Mouse (Mus musculus) adrenal gland, adult 8-10 months (tissue): ENCODE measurements around the gene Tiparp. TPM values are rescaled to one million over a fixed set of nuclear protein-coding genes. Genes with fewer than 3 reads are reported as not detected.

Source experiments
- DNase-seq: peaks from one replicate; pipeline ENCODE4 v3.0.0; 2022
- total RNA-seq, 4 experiments: library from RNA; stranded (reverse); gene quantifications; 2 replicates each; pipeline ENCODE4 v1.2.4; 2022

Tiparp gene
- total RNA-seq, 4 experiments from 2014 or later, result 8.5 to 13.0 (median 11.4) TPM

GRCm38 (mm10) chr3:65529471-65530215 lies 1.4 kb downstream of the Tiparp start:
- peak; percentile 61 for DNase-seq

DNA sequence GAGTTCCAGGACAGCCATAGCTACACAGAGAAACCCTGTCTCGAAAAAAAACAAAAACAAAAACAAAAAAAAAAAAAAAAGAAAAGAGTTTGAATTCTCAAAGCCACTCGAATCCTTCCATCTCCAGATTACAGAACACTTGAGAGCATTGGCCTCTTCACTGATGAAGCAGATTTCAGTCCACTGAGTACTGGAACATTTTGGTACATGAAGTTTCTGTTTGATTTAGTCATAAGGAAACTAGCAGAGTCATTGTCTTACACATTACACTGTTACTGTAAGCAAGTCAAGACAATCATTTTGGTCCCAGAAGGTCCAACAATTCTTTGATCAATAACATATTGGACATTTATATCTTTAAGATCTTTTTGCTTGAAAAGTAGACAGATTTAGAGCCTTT lies 4.8 kb downstream of the Tiparp start:
- no peak for DNase-seq

GRCm38 (mm10) chr3:65533598-65533997 lies 5.4 kb downstream of the Tiparp start:
- no peak for DNase-seq

DNA sequence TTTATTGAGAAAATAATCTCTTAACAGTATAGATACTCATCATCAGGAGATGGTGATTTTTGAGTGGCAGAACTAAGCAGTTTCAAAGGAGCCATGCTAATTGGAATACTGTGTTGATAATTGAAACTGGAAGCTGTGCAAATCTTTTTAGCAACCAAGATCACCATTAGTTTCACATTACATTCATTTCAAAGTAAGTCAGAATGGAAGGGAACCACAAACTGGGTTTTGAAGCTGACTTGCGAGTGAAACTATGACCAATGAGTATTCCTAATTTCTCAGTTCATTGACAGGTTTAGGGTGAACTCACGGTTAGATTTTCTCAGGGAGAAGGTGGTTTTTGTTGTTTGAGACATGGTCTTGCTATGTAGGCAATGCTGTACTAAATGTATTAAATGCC lies 6.3 kb downstream of the Tiparp start:
- DNase-seq, result no peak

- DNase-seq, result no peak
Measured at GRCm38 (mm10) chr3:65535087-65535761, 7.0 kb downstream of the Tiparp start.

- DNase-seq, result no peak
Measured at GRCm38 (mm10) chr3:65537288-65537687, 9.1 kb downstream of the Tiparp start.

DNA sequence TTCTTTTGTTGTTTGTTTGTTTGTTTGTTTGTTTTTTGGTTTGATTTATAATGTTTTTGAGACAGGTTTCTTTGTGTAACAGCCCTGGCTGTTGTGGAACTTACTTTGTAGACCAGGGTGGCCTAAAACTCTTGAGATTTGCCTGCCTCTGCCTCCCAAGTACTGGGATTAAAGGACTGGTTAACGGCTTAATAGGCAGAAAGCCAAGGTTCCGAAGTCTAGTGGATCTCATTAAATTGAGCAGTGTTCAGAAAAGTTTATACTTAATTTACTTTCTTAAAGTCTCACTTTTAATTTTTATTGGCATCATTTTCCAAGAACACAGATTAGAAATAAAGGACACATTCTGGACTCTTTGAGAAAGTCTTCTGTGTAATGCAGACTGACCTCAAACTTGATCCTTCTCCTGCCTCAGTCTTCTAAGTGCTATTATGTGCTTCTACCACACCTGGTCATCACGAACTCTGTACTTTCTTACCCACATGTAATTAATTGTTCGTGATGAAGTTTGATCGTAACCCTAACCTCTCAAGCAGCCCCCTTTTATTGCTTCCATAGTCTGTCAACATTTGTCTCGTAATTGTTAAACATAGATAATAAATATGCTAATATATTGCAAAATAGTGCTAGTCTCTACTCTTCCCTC lies 12.8 kb downstream of the Tiparp start:
- DNase-seq, result no peak

DNA sequence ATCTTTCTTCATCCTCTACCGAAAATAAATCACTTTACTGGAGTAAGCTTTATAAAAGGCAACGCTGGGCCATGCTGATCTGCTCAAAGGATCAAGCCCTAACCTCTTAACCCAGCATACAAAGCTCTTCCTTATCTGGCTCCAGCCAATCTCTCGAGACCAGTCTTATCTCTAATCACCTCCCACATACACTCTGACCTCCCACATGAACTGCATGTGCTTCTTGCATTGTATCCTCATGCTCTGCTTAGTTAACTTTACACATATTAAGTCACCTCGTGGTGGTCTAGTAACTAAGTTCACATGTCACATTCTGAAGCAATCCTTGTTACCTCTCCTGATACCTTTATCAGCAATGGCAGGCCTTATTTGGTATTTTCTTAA lies 13.3 kb downstream of the Tiparp start:
- no peak for DNase-seq

DNA sequence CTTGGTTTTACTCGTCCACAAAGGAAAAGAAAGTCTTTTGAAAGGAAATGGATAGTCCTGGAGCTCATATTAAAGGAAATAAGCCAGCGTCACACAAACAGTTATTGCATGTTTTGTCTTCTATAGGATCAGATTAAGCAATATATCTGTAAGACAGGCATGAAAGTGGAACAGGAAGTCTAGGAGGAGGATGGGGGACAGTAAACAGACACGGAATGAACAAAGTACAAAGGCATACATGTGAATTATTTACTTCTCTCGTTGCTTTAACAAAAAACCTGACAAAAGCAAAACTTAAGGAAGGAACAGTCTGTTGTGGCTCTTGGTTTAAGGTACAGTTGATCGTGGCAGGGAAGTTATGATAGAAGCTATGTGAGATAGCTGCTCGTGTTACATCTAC lies 21.6 kb downstream of the Tiparp start:
- DNase-seq, result no peak

DNA sequence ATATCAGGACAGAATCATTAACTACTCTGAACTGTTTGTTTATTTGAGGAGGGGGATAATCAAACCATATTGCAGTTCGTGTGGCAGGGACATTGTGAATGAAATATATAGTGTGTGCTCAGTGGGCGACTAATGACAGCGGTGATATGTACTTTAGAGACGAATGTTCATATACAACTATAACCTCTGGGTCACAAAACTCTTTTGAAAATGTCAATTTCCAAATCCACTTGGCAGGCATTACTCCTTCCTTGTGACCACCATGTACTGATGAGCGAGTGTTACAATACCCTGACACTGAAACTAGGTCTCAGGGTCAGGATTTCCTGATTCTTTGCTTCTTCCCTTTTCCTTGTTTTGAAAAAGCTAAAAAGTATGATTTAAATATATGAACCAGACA lies 22.9 kb downstream of the Tiparp start:
- no peak for DNase-seq

DNA sequence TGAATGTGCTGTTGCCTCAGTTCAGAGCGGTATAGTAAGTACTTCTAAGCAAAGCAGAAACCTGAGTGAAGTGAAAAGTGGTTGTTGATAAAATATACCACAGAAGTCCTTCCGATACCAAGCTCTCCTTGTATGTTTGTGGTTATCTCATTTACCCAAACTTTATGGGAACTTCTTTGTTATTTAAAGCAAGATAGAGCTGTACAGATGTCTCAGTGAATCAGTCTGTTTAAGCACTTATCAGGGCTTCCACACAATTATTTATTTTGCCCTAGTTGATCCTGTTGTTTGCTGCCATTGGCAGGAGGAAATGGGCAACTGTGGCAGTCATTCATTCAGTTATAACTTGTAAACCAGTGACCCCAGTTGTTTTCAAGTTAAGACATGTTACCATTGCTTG lies 26.4 kb downstream of the Tiparp start:
- no peak for DNase-seq

- no peak for DNase-seq
Measured at GRCm38 (mm10) chr3:65558679-65559078, 30.5 kb downstream of the Tiparp start.

DNA sequence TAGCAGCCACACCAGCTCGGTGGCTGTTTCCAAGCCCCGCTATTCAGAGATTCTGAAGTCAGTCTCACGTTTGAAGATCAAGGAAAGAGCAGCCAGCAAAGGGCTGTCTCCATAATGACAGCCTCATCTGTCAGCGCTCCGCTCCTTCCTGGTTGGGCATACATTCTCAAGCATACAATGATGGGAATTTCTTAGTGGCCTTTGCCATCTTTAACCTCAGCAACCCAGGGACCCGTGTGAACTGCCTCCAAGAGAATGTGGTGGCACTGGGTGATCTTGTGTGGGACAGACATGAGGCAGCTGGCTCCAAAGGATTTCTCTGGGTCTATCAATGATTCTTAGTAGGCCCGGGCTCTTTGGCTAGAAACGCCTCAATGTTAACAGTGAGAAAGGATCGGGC lies 34.0 kb downstream of the Tiparp start:
- DNase-seq, result no peak

- no peak for DNase-seq
Measured at GRCm38 (mm10) chr3:65562694-65563093, 34.5 kb downstream of the Tiparp start.

- DNase-seq, result no peak
Measured at GRCm38 (mm10) chr3:65563926-65564624, 35.9 kb downstream of the Tiparp start.

DNA sequence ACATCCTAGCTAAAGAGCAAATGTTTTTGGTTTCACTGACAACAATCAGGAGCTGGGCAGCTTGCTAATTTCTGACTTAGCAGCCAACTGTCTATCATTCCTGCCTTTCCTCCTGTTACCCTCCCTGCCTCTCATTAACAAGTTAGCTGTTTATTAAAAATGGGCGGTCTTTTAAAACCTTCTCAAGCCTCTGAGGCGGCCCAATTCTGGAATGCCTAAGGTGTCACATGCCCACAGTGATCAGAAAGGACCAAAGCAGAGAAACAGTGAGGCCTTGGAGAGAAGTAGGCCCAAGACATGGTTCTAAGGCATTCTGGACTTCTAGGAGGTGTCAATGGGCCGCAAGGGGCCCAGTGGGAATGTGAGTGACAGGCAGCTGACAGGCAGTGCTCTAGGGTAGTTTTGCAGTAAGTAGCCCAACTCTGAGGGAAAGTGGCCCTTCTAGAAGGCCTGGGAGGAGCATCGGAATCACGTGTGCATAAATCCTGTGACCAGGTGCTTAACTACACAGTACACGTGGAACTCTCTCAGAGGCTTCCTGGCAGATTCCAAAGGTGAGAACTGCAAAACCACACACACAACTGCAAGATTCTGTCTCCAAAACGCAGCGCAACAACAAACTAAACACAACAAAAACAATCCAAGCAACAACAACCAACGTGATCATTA lies 37.6 kb downstream of the Tiparp start:
- DNase-seq, result no peak

- DNase-seq, result no peak
Measured at GRCm38 (mm10) chr3:65569941-65570340, 41.7 kb downstream of the Tiparp start.

- no peak for DNase-seq
Measured at GRCm38 (mm10) chr3:65573516-65573915, 45.3 kb downstream of the Tiparp start.

DNA sequence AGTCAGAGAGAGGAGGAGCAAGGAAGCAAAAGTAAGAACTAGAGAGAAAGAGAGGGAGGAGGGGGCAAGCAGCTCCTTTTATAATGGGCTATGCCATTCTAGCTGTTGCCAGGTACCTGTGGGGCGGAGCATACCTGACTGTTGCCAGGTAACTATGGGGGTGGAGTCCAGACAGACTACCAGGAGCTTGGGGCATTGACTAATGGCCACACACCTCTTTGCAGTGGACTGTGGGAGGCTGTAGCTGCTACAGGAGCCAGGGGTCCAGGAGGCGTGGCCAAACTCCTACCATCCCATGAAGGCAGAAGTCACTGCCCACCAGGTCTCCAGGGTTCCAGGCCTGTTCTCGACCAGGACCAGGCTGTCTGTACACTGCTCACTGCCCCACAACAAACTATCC lies 49.4 kb downstream of the Tiparp start:
- no peak for DNase-seq

DNA sequence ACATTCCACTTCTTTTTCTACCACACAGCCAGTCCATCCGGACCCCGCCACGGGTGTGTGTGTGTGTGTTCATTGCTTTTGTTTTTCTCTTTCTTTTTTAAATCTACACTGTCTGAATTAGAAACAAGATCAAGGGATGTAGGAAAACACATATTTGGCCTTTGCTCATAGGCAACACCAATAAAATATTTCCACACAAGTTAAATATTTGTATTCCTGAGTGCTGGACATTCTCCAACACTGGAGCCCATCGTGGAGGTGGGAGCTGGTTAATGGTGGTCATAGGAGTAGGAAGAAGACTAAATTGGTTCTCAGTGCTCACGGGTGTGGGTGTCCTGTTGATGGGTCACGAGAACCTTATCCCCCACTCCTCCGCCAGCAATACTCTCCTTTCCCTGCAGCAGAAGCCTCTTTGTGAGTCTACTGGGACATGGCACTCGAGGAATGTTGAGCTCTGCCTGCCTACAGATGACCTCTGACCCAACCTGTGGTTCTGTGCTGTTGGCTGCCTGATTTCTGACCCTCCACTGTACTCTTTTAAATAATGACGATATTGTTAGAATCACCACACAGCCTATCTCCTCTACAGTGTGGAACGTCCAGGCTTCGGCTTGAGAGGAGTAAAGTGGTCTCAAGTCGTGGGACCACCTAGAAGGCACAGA lies 51.2 kb downstream of the Tiparp start:
- DNase-seq, result no peak

- DNase-seq, result peak; percentile 60
Measured at GRCm38 (mm10) chr3:65581596-65581995, 53.4 kb downstream of the Tiparp start.

GRCm38 (mm10) chr3:65584329-65584728 lies 56.1 kb downstream of the Tiparp start:
- no peak for DNase-seq
